Mouse (Mus musculus) limb, embryonic 11.5 days (tissue): ENCODE results near the gene Tctex1d2. TPM values are rescaled to one million over a fixed set of nuclear protein-coding genes. Genes with fewer than 3 reads are reported as not detected.
"Not testable (repeated sequence)": the region's sequence is repeated elsewhere in the genome, so short reads cannot be mapped to it uniquely, and the experiment has no call there.

ENCODE experiments used
- ATAC-seq: fragments of 200-750 bp; cut with Nextera tagmentation; 2 replicates; pipeline ENCODE4 v1.8.0; 2017; ENCODE audit warnings: low read depth; ENCODE audit not compliant: insufficient number of reproducible peaks, low FRiP score, low TSS enrichment
- DNase-seq: peaks from one replicate; pipeline ENCODE4 v3.0.0-alpha.2; 2015; ENCODE audit warnings: low spot score
- H3K27ac ChIP-seq: fragments of 300-500 bp; sonication (generic); replicated peaks from 2 replicates; pipeline ENCODE4 v1.5.1; 2014; ENCODE audit warnings: low read depth, mild to moderate bottlenecking, low read length
- H3K27me3 ChIP-seq: fragments of 300-500 bp; sonication (generic); 2 replicates; pipeline ENCODE4 v1.6.1; 2014; ENCODE audit warnings: mild to moderate bottlenecking, low read length, mixed read lengths; ENCODE audit not compliant: control insufficient read depth, insufficient read depth
- H3K36me3 ChIP-seq: fragments of 300-500 bp; sonication (generic); 2 replicates; pipeline ENCODE4 v1.6.1; 2014; ENCODE audit warnings: mild to moderate bottlenecking, low read length, moderate library complexity, mixed read lengths; ENCODE audit not compliant: control insufficient read depth, insufficient read depth
- H3K4me1 ChIP-seq: fragments of 300-500 bp; sonication (generic); 2 replicates; pipeline ENCODE4 v1.6.1; 2014; ENCODE audit warnings: low read length, mixed read lengths; ENCODE audit not compliant: control insufficient read depth, insufficient read depth
- H3K4me2 ChIP-seq: fragments of 300-500 bp; sonication (generic); 2 replicates; pipeline ENCODE4 v1.6.1; 2014; ENCODE audit warnings: low read depth, mild to moderate bottlenecking, moderate library complexity; ENCODE audit not compliant: severe bottlenecking
- H3K4me3 ChIP-seq: fragments of 300-500 bp; sonication (generic); 2 replicates; pipeline ENCODE4 v1.5.1; 2014; ENCODE audit warnings: low read depth, low read length
- H3K9ac ChIP-seq: fragments of 300-500 bp; sonication (generic); 2 replicates; pipeline ENCODE4 v1.6.1; 2014; ENCODE audit warnings: mild to moderate bottlenecking, low read length
- H3K9me3 ChIP-seq: fragments of 300-500 bp; sonication (generic); 2 replicates; pipeline ENCODE4 v1.6.1; 2016; ENCODE audit warnings: low read length; ENCODE audit not compliant: control insufficient read depth
- WGBS: fragments of 180-500 bp; shearing (Covaris S2); extraction: QIAGEN DNeasy Blood & Tissue Kit; methylation state at CpG from one replicate; pipeline ENCODE4 v1.1.7; 2014; 5-methylcytosine and 5-hydroxymethylcytosine counted together
- polyA plus RNA-seq: library from polyadenylated mRNA; unstranded; fragments of >200 nt; fragmentation: Nextera tagmentation; extraction: Ambion mirVana; gene quantifications from 2 replicates; pipeline ENCODE4 v1.2.1, GENCODE M21; 2014

Gene Tctex1d2
- polyA plus RNA-seq, 1 experiment from 2014 or later = 32.1 TPM

DNA sequence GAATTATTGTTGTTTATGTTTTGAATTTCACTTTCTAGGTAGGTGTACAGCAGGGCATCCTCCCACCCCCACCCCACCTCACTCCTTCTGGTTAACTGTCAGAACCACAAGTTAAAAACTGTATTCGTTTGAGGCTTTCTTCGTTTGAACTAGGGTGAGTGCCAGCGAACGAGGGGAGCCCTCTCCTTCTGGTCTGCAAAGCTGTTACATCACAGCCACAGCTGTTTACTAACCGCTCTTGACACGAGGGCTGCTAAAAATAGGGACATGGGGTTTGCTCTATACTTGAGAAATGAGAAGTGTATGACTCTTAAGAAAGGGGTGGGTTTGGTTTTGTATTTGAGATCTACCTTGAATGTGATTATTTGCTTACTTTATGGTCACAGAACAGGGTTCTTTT is 14.6 kb downstream of the Tctex1d2 start:
- Histone ChIP-seq H3K27me3 (no peaks in the 10 kb centered on the region), H3K4me3 (no peak overlapping the region), H3K27ac (no peak overlapping the region), H3K36me3 (no peaks in the 10 kb centered on the region), H3K9ac (no peak overlapping the region), H3K4me2 (no peak overlapping the region), H3K9me3 (no peaks in the 10 kb centered on the region), H3K4me1 (0 out of 2 replicates have a peak, but pooled peaks cover 3% of the 10 kb centered on the region)
- DNase-seq (no peak), ATAC-seq (no peak)
- 66% methylated on average over 6 of the region's 6 CpGs for WGBS

DNA sequence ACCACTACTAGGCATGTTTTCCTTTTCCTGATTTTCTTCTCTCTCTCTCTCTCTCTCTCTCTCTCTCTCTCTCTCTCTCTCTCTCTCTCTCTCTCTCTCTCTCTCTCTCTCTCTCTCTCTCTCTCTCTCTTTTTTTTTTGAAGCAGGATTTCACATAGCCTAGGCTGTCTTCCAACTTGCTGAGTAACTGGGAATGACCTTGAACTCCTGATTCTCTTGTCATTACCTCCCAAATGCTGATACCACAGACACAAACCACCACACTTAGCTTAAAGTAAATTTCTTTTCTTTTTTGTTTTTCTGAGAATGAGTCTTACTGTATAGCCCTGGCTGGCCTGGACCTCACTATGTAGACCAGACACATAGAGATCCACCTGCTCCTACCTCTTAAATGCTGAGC is 15.2 kb downstream of the Tctex1d2 start:
- no peak overlapping the region for H3K4me2 ChIP-seq
- no peaks in the 10 kb centered on the region for H3K9me3 ChIP-seq
- DNase-seq (no peak), ATAC-seq (no peak)
- no peaks in the 10 kb centered on the region for H3K27me3 ChIP-seq
- H3K36me3 ChIP-seq = no peaks in the 10 kb centered on the region
- no peak overlapping the region for H3K27ac ChIP-seq
- no peak overlapping the region for H3K4me3 ChIP-seq
- H3K9ac ChIP-seq = no peak overlapping the region
- 0 out of 2 replicates have a peak, but pooled peaks cover 3% of the 10 kb centered on the region for H3K4me1 ChIP-seq

DNA sequence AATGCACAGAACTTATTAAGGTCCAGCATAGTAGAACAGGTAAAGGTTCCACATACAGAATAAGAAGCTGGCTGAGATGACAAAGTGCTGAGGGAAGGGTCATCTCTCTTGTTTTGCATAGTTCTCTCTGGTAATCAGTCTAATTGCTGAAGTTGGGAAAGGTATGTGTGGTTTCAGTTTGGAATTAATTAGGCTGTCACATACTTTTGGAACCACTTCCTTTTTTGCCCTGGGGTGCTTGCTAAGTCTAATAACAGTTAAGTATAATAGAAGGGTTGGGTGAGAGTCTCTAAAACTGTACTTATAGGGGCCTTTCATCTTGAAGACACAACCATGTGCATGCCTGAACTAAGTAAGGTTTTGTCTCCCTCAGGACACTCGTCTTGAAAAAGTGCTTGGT is 17.2 kb downstream of the Tctex1d2 start:
- H3K4me3 ChIP-seq = no peak overlapping the region
- ATAC-seq = no peak
- H3K27ac ChIP-seq = no peak overlapping the region
- no peaks in the 10 kb centered on the region for H3K4me1 ChIP-seq
- no peaks in the 10 kb centered on the region for H3K9me3 ChIP-seq
- H3K9ac ChIP-seq = no peak overlapping the region
- no peaks in the 10 kb centered on the region for H3K36me3 ChIP-seq
- H3K4me2 ChIP-seq = no peak overlapping the region
- DNase-seq = no peak
- 51% methylated on average over 1 of the region's 1 CpGs for WGBS
- no peaks in the 10 kb centered on the region for H3K27me3 ChIP-seq

DNA sequence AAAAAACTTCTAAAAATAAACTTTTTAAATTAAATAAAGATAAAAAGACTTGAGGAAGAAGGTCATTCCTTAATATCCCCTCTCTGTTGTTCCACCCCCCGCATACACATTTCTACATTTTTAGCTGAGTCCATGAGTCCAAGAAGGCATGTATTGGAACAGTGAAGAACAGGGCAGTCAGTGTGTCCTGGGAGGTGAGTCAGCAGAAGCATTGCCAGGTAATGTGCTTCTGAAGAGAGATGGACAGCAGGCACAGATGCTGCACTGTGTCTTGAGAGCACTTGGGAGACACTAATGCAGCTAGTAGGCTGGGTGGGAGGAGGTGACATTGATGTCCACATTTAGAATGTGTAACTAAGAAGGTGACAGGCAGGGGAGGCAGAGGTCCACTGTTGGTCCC is 17.8 kb downstream of the Tctex1d2 start:
- Histone ChIP-seq H3K4me1 (no peaks in the 10 kb centered on the region), H3K27ac (no peak overlapping the region), H3K27me3 (no peaks in the 10 kb centered on the region), H3K36me3 (no peaks in the 10 kb centered on the region), H3K9me3 (no peaks in the 10 kb centered on the region), H3K4me2 (no peak overlapping the region), H3K4me3 (no peak overlapping the region), H3K9ac (no peak overlapping the region)
- ATAC-seq = no peak
- no peak for DNase-seq
- 97% methylated on average over 1 of the region's 1 CpGs for WGBS

DNA sequence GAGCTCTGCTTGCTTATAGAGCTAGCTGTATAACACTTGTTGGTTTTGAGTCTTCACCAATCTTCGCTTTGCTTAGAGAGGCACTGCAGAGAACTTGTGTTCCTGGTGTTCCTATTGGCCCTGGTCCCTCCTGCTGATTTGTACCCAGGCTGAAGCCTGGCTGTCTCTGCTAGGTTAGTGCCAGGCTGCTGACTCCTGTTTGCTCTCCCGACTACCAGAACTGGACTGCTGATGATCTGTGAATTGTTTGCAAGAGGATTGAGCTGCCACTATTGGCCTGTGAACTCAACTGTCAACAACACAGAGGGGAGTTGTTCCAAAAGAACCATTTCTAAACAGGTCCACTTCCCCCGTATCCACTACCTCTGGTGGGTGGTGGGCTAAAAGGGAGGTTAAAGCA is 21.9 kb downstream of the Tctex1d2 start:
- Histone ChIP-seq H3K4me2 (no peak overlapping the region), H3K9ac (no peak overlapping the region), H3K36me3 (peaks cover 2% of the 10 kb centered on the region; the same call in 1 of the 2 replicates), H3K4me1 (no peaks in the 10 kb centered on the region), H3K4me3 (no peak overlapping the region), H3K27ac (no peak overlapping the region), H3K27me3 (no peaks in the 10 kb centered on the region), H3K9me3 (no peaks in the 10 kb centered on the region)
- ATAC-seq = no peak
- DNase-seq = no peak
- WGBS = 97% methylated on average over 3 of the region's 3 CpGs

DNA sequence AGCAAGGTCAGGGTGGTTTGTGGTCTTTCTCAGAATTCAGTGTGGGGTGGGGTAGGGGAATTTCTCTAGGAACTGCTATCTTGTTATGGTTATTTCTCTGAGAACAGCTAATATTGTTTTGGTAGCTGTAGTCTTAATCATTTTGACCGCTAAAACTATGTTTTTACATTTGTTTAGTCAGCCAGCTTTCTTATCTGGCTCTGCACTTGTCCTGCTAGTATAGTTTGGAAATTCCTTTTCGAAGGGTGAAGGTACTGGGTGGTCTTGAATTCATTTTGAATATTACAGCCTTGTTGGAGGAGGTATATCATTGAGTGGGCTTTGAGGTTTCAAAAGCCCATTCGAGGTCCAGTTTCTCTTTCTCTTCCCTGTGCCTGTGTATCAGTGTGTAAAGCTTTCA is 25.1 kb downstream of the Tctex1d2 start:
- not testable (repeated sequence) for H3K4me3 ChIP-seq, DNase-seq, H3K9me3 ChIP-seq, H3K9ac ChIP-seq, H3K36me3 ChIP-seq, H3K27ac ChIP-seq, H3K27me3 ChIP-seq, H3K4me1 ChIP-seq, ATAC-seq, H3K4me2 ChIP-seq
- 87% methylated on average over 3 of the region's 3 CpGs for WGBS

DNA sequence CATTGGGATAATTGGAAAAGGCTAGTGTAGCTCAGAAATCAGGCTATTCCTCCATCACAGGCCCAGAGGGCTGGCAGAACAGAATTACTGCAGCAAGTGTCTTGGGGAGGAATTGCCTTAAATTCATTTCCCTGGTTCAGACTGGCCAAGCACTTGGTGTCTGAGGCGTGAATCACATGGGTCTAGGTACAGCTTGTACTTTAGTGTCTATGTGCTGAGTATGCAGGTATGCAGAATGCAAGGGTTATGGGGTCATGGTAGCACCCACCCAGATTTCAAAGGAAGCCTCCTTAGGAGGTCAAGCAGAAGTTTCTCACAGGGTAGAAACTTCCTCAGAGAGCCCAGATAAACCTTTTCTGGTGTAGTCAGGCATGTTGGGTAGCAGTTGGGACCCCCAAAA is 26.1 kb downstream of the Tctex1d2 start:
- no peak overlapping the region for H3K27ac ChIP-seq
- no peaks in the 10 kb centered on the region for H3K4me1 ChIP-seq
- H3K9ac ChIP-seq = no peak overlapping the region
- no peaks in the 10 kb centered on the region for H3K27me3 ChIP-seq
- H3K36me3 ChIP-seq = peaks cover 2% of the 10 kb centered on the region; the same call in 1 of the 2 replicates
- H3K4me2 ChIP-seq = no peak overlapping the region
- no peak for DNase-seq
- H3K9me3 ChIP-seq = no peaks in the 10 kb centered on the region
- 96% methylated on average over 1 of the region's 1 CpGs for WGBS
- no peak overlapping the region for H3K4me3 ChIP-seq
- ATAC-seq = no peak

DNA sequence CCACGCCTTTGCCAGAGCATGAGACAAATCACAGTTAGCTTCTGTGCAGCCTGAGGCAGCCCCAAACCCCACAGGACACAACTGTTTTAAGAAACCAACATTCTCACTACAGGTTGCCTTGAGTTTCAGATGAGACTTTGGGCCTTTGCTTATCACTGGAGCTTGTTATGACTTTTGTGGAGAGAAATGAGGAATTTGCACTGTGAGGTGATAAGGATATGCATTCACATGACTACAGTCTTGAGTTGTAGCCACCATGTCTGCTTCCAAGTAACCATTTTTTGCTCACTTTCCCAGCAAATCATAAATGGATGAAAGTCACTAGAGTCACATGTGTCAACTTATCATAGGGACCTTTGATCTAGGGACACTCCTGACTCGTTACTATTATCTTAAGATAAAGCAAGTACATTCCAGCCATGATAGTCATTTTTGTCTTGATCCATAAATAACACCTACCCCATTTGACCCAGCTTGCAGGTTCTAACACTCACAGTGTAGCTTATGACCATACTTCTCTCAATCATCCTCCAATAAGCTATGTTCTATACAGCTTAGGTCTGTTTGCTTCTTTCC is 27.1 kb downstream of the Tctex1d2 start:
- Histone ChIP-seq H3K4me2 (no peak overlapping the region), H3K27me3 (no peaks in the 10 kb centered on the region), H3K9ac (no peak overlapping the region), H3K9me3 (no peaks in the 10 kb centered on the region), H3K36me3 (peaks cover 2% of the 10 kb centered on the region; the same call in 1 of the 2 replicates), H3K4me1 (no peaks in the 10 kb centered on the region), H3K4me3 (no peak overlapping the region), H3K27ac (no peak overlapping the region)
- WGBS = 81% methylated on average over 2 of the region's 2 CpGs
- no peak for DNase-seq
- no peak for ATAC-seq

DNA sequence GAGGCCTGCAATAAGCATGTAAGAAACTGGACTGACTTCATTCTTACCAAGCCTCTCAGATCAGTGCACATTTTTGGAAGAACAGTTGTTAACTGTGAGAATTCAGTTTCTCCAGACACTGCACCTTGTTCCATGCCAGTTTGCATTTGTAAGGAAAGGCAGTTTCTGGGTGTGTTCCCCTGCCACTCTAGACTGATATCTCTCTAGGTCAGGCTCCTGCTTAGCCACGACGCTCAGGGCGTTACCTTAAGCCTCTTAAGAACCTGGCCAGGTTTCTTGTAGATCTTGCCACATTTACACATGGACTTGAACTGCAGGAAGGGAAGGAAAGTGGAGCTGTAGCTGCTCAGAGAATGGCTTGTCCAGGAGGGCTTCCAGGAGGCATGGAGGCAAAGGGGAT is 30.2 kb downstream of the Tctex1d2 start:
- Histone ChIP-seq H3K9ac (no peak overlapping the region), H3K4me3 (no peak overlapping the region), H3K4me1 (0 out of 2 replicates have a peak, but pooled peaks cover 3% of the 10 kb centered on the region), H3K4me2 (no peak overlapping the region), H3K27ac (no peak overlapping the region), H3K27me3 (no peaks in the 10 kb centered on the region), H3K9me3 (no peaks in the 10 kb centered on the region), H3K36me3 (no peaks in the 10 kb centered on the region; the same call in 1 of the 2 replicates)
- 87% methylated on average over 3 of the region's 3 CpGs for WGBS
- no peak for DNase-seq
- ATAC-seq = no peak
